Mouse (Mus musculus) right cerebral cortex, postnatal 4 days (tissue): Measurements from ENCODE around the gene Cep164.
"Not testable (repeated sequence)": the region's sequence is repeated elsewhere in the genome, so short reads cannot be mapped to it uniquely, and the experiment has no call there.

Source experiments
- DNase-seq: peaks from one replicate; pipeline ENCODE4 v3.0.0-alpha.2; 2022

Gene Cep164

DNA sequence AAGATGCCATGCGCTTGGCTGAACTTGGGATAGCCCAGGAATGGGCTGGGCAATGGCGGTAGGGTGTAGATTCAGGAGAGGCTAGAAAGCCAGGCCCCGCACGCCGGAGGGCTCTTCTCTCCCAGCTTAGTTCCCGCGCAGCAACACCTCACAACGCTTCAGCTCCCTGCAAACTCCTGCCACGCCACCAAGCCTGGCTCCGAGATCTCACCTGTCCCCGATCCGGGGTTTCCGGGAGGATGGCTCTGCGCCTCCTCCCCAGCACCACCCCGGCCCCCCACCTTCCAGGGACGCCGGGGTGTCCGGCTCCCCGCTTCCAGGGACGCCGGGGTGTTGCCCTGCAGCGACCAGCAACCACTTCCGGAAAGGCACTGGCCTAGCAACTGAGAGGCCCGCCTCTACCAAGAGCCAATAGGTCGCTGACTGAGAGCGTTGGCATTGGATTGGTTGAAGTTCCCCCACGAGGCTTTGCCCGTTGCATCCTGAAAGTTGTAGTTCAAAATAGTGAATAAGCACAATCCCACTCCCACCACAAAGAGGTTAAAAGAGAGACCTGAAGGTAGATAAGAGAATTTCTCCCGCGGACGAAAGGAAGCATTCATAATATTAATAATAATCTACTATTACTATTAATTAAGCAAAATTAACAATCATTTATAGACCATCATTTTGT is at the start of gene Cep164:
Gene Cep164 (minus strand): TSS at position 401 of the 673 bp plus-strand sequence.
- peak; percentile 74 for DNase-seq

DNA sequence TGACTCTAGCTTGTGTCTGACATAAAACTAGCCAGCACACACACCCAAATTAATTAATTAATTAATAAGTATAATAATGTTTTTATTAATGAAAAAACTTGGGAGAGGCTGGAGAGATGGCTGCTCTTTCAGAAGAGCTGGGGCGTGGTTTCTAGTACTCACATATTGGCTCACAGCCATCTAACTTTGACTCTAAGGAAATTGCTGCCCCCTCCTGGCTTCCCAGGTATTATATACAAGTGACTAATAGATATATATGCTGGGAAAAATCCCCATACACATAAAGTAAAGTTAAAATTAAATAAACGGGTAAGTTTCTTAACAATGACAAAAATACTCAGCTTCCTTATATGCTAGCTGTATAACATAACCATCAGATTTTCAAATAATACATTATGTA is 49.4 kb upstream of the Cep164 start:
- no peak for DNase-seq

DNA sequence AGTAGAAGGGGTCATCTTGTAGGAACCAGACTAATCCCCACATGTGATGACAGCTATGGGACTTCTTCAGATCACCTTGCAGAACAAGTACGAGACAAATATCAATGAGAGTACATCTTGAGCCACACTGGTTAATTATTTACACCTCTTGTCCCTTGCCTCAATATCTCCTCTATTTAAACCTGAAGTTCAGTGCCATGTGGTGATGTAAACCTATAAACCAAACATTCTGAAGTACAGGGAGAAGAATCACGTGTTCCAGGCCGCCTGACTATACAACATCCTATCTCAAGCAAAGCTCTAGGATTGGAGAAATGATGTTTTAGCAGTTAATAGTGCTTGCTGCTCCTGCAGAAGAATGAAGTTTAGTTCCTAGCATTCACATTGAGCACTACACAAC is 41.8 kb upstream of the Cep164 start:
- DNase-seq = no peak

DNA sequence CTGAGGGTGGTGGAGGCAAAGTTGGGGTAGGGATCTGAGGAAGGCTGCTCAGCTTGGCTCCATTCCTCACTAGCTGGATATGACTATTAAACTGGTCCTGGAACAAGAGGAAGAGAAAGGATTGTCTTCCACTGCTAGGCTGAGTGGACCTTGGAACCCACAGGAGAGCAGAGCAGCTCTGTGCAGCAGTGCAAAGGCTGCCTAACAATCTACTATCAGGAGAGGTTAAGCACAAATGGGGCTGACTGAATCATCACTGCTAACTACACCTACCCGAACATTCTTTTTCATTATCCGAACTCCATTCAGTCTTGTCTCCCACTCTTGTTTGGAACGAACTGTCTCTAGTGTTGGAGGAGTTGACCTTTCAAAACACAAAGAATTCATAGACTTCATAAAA is 40.7 kb upstream of the Cep164 start:
- no peak for DNase-seq

- no peak for DNase-seq
Observed at GRCm38 (mm10) chr9:45861813-45862212, 33.3 kb upstream of the Cep164 start.

DNA sequence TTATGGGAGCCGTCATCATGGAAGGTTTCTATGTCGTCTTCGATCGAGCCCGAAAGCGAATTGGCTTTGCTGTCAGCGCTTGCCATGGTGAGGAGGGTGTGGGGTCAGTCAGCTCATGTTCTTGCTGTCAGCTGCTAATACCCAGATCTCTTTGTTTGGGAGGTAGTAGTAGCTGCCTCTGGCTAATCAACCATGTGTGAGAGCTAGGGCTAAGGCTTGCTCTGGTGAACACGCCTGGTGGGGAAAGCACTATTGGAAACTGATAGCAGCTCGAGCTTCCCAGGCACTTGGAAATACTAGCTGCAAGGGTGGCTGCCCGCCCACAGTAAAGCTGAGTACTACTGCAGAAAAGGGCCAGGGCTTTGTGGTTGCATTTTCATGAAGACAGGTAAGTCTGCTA is 30.9 kb upstream of the Cep164 start:
- DNase-seq = no peak

DNA sequence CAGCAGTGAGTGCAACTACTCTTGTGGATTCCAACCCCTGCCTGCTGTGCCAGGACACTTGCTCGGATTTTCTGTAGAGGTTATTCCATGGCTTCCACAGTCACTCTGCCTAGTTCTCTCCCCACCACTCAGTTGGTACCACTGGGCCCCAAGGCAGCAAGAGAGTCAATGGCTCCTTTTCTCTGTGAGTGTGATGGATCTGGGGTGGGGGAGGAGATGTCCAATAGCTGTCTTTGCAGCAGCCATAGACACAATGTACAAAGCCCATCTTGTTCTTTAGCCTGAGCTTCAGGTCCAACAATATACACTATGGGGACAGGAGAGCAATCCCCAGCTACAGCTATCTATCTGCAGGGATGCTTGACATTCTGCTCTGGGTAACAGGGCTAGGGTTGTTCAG is 25.6 kb upstream of the Cep164 start:
- DNase-seq = no peak

DNA sequence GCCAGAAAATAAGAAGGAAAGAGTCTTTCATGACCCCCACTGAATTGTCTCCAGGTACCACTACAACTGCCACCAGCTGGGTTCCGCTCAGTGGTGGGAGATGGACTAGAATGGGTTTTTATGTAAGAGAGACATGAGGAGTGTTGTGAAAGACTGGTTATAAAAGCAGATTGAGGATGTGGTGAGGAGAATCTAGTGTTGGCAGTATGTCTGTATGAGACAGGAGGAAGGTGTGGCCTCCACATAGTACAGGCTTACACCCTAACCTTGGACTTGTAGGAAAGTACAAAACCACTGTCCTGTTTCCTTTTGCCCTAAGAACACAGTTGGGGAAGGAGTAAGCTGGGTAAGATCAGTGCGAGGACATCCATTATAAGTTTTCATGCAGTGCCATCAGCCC is 25.2 kb upstream of the Cep164 start:
- no peak for DNase-seq

DNA sequence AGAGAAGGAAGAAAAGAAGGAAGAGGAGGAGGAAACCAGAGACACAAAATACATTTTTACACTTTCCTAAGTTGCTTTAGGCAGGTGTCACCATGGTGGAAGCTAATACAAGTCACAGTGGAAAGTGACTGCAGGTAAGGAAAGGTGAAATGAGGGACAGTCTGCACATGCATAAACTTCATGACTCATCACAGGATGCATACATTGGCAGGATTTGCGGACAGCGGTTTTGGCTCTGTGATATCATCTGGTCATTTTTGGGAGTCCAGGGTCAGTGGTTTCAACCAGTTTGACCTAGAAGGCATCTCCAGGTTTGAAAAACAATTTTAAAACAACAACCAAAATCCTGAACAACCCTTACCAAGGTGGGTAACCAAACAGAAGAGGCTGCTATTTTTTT is 23.3 kb upstream of the Cep164 start:
- DNase-seq = no peak

- DNase-seq = no peak
Observed at GRCm38 (mm10) chr9:45851330-45851729, 22.8 kb upstream of the Cep164 start.

- DNase-seq = no peak
Observed at GRCm38 (mm10) chr9:45850528-45851155, 22.2 kb upstream of the Cep164 start.

DNA sequence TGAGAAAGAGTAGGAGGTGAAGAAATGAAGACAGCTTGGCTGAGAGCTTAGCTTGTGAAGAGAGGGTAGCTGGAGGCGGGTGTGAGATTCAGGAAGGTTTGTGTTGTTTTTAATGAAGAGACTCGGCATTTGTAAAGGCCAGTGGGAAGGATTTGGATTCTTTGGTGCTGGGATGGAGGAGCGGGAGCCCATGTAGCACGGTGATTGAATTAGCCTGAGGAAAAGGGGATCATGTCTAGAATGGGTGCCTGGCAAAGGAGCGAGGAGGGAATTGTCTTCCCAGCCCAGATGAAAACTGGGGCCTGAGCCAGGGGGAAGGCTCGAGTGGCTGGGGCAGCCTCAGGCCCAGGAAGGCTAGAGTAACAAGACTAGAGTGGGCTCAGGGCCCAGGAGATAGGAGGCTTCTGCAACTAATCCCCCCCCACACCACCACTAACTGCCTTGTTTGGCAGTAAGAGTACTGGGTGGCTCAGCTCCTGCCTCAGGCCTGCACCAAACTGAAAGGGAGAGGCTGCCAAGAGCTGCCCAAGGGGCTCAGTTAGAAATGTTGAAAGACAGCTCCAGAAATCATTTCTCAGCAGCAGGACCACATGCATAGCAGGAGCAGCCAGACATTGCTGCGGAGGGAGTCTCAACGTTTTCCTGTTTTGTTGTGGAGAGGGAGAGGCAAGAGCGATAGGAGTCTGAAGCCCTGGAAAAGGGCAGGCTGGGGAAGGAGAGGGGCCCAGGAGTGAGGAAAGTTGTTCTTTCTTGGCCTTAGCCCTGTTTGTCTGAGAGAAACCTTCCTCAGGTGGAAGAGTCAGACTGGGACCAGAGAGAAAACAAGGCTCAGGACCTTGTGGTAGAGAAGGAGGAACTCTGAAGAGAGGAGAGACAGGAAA is 21.3 kb upstream of the Cep164 start:
- peak; percentile 34 for DNase-seq

DNA sequence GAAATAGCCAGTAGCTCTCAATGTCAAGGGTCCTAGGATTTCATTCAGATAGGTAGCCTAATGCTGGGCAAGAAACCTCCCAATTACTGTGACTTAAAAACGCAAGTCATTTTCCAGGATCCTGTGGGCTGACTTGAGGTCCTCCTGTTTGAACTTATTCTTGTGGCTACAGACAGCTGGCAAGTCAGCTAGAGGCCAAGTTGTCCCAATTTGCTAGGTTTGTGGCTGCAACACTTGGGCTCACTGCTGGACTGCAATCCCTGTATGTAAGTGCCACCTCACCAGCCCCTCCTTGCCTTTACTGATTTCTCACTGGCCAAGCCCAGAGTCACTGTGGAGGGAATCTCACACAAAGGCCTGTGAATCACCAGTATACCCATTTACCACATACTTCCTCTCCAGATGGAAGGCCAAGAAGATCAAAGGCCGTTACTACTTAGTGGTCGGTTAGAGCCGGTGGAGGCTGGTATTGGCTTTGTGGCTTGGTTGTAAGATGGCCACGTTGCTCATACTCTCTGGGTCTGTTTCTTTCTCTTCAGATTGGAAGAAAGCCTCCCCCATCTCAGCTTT is 18.5 kb upstream of the Cep164 start:
- DNase-seq = no peak

DNA sequence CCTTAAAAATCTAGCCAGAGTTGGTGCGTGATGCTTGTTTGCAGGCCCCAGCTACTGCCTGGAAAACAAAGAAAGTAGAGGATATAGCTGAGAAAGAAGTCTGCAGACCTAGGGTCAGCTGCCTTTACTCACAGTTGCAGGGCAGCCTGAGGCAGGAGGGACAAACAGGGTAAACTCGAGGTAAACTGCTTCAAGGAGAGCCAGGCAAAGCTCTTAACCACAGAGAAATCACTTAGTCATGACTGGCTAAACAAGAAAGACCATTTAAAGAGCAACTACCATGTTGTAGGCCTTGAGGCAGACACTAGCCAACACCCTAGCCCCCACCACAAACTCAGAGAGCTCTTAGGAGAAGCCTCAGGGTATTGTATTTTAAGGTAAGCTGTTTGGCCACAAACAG is 17.7 kb upstream of the Cep164 start:
- not testable (repeated sequence) for DNase-seq

- DNase-seq = no peak
Observed at GRCm38 (mm10) chr9:45845541-45845940, 17.1 kb upstream of the Cep164 start.

DNA sequence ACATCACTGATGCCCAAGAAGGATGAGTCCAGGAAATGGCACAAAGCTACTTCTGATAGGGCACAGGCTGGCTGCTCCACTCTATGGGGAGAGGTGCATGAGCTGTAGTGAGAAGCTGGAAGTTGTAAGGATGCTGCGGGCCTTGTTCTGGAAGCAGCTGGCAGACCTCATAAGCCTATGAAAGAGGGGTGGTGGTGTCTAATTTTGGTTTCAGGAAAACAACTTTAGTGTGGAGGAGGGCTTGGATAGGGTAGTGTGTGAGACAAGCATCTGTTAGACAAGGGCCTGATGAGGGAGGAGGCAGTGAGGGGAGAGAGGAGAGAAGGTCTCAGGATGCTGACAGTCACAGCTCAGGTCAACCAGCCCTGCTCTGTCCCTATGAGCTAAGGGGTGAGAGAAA is 15.3 kb upstream of the Cep164 start:
- no peak for DNase-seq

GRCm38 (mm10) chr9:45843007-45843406 is 14.5 kb upstream of the Cep164 start:
- DNase-seq = no peak

- DNase-seq = no peak
Observed at GRCm38 (mm10) chr9:45841458-45841857, 13.0 kb upstream of the Cep164 start.

GRCm38 (mm10) chr9:45840331-45840730 is 11.8 kb upstream of the Cep164 start:
- no peak for DNase-seq

- no peak for DNase-seq
Observed at GRCm38 (mm10) chr9:45839982-45840300, 11.4 kb upstream of the Cep164 start.

GRCm38 (mm10) chr9:45839139-45839981 is 10.9 kb upstream of the Cep164 start:
- DNase-seq = no peak

- DNase-seq = peak; percentile 92
Observed at GRCm38 (mm10) chr9:45838434-45839138, 10.1 kb upstream of the Cep164 start, which contains the start of gene Bace1. Gene Bace1, plus strand, starts transcription at chr9:45838580.
